Mouse (Mus musculus): ENCODE measurements at regions not wholly inside any gene's neighbourhood (a gene's known extent, or its start where the extent isn't known, plus 50 kb on each side); places are given as distances from the start of the nearest gene placed in this dataset.

DNA sequence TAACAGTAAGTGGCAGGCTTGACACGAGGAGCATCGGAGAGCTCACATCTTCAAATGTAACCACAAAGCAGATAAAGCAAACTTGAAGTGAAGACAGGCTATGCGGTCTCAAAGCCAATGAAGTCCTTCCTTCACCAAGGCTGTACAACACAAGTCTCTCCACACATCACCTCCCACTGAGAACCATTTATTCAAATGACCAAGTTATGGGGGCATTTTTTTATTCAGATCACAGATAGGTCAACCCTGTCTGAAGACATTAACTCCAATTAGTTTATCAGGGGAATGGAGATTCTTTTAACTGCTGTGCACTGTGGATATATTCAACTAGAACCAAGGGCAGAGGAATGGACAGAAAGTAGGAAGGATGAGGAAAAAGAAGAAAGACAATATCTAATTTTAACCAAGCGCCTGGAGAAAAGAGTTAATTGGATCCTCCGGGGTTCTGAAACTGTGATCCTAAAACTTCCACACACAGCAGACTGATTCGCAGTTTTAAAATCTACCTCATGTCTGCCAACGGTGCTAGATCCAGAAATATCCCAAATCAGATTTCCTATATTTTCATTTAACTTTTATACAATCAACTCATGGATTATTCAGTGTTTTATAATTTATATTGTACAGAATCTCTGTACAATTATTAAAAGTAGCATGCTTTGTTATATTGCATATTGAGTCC is 444.8 kb downstream of the Basp1 start:
- DNase-seq (ENCODE audit: low read depth) = no peak

DNA sequence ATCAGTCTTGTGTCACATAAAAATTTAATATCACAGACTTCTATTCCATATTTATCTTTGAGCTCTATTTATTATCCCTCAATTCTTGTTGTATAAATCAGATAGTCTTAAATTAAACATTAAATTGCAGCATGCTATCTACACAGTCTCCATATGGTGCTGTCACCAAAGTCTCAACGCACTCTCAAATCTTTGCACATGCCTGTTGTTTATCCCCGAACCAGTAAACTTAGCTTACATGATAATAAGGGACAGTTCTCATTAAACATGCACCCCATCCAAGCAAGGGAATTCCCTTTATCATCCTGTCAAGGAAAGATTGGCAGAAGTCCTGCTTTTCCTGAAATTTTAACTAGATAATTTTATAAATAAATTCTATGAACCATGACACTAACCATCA is 483.8 kb downstream of the Basp1 start:
- DNase-seq (ENCODE audit: low read depth) = no peak

DNA sequence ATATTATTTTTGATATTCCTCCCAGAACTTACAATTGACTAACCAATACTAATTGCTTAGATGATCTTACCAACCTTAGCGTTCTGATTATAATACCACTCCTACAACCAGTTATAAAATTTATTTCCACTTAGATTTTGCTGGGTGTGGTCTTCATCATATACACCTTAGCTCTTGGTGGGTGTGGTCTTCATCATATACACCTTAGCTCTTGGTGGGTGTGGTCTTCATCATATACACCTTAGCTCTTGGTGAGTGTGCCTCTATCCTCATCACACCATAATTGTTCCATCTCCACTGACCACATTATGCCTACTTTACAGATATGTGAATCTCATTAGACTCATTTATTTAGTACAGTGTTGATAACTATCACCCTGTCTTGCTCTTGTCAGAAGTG is 501.7 kb downstream of the Basp1 start:
- no peak for DNase-seq (ENCODE audit: low read depth)

DNA sequence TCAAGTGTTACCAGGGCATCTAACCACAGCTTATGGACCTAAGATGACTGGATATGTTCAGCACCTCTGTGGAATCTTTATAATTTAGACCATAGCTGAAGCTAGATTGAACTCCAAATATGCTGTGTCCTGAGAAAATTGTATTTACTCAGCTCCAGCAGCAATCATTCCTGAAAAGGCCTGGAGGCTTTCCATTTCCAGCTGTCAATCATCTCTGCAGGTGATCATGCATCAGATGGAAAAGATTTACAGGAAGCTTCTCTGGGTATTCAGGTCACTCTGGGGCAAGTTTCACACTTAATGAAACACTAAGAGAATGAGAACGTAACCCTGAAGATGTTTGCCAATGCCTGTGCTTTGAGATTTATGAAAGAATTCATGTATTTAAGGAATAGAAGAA is 502.1 kb downstream of the Basp1 start:
- no peak for DNase-seq (ENCODE audit: low read depth)

DNA sequence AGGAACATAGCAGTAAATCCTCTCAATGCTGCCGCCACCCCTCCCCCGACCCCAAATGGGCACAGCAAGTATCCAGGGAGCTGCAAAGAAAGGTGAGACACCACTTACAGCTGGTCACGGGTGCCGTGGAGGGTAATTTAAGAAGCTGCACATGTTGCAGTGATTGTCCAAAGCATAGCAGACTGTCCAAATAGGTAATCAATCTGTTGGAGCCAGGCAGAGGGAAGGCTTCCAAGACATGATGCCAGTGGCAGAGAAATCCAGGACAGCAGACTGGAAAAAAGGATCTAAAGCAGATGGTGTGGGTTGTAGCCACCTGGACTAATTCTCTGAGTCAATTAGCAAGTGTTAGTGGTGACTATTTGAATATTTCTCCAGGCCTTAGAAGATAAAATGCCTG is 506.6 kb downstream of the Basp1 start:
- DNase-seq (ENCODE audit: low read depth) = no peak

DNA sequence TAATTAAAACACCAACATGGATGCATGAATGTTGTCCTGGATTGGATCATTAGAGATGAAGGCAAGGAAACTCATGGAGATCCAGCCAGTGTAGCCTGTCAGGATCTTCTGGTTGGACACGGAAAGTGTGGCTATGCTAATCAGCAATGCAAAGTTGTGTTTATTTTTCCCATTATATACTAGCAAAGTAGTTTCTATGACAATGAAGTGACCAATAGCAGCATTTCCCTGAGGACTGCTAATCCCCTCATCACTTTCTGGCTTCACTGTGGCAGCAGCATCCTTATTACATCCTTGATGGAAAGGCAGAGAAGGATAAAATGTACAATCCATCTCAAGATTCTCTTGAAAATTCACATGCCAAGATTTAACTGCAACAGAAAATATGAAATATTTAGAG is 534.7 kb downstream of the Basp1 start:
- no peak for DNase-seq (ENCODE audit: low read depth)

DNA sequence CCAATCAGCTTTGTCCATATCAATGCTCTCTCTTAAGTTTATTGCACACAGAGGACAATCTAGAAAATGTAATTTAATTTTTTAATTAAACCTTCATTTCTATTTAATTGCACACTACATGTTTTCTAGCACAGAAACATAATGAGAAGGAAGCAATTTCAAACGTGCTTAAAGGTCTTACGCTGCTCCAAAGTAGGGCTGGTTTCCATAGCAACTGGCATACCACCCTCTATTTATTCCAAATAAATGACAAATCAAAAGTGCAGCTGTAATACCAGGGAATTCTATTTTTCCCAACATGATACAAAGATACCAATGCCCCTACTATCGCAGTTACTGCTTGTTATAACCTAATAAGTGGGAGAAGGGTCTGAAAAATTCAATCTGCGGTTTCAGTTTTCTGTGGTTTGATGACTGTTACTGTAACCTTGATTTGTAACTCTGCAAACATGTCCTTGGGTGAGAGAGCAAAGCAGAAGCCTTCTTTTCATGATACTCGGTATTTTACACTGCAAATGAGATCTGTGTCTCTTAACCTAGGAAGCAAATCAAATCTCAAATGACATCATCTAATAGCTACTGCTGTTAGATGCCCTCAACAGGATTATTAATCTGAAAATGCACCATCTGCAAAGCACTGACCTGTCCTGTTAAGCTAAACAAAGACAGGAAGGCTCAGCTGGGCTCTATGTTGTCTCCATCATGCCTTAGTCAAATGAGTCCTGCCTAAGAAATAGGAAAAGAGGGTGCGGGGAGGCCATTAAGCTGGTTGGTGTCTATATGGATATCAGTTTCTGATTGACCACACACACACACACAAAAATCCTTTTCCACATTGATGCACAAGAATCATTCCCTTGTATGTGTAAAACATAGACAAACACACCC is 535.6 kb downstream of the Basp1 start:
- DNase-seq (ENCODE audit: low read depth) = no peak

DNA sequence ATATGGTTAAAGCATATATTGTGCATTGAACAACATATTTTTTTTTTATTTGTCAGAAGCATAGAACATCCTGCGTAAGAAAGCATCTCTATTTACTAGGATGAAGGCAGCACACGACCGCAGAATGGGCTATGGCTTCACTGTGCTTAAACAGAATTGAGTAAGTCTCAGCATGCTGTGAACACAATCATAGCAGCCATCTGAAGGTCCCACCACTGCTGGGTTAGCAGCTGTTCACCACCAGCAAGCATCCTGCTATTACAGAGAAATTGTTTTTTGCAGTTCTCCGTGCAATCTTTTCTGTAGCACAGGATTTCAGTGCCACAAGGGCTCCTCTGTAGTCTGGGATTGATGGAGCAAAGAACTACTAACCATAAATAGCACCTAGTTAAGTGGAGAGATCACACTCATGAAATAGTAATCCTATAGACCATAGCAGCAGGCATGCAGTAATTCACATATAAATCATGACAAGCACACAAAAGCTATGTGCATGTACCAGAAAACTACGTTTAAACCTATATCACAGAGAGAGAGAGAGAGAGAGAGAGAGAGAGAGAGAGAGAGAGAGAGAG is 537.3 kb downstream of the Basp1 start:
- DNase-seq (ENCODE audit: low read depth) = no peak

DNA sequence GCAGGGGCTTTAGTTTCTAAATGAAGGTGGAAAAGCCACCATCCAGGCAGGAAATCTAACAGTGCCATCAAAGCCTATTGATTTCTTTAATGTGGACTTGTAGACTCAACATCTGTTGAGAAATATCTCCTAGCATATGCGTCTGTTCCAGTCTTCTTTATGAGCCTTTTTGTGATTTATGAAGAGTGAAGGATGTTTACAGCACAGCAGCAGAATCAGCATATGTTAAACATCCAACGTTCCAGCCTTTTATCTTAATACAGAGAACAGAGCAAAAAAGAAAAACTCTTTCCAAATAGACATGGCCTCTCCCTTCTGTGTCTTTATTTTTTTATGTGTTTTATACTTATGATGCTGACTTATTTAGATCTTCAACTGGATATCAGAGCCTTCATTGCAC is 573.3 kb downstream of the Basp1 start:
- DNase-seq (ENCODE audit: low read depth) = no peak

DNA sequence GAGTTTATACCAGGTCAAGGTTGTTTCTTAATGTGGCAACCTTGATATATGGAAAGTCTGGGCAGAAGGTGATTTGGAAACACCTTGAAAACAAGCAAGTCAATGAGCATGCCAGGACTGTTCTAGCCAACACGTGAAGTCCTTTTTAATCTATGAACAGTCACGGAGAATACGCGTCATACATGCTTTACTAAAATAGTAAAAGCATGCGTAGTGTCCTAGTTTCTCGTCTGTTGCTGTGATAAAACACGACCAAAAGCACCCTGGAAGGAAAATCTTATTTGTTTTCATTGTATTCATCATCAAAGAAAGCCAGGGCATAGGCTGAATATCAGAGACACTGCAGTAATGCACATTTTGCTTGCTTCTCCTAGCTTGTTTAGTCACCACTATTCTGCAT is 575.2 kb downstream of the Basp1 start:
- no peak for DNase-seq (ENCODE audit: low read depth)

DNA sequence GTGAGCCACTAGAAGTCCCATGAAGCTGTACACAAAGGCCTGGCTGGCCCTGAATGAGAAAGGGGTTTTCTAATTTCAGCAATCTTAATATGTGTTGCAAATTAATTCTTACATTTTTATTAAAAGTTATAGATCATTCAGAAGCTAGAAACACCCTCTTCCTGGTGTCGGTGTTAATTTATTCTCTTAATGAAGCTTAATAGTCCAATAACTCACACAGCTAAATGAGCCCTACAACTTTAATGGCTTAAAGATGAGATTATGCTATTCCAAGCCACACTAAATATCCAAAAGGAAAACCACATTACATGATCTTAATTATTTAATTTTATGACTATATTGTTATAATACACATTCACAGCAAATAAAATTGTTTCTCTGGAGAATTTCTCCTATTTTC is 585.7 kb downstream of the Basp1 start:
- no peak for DNase-seq (ENCODE audit: low read depth)

DNA sequence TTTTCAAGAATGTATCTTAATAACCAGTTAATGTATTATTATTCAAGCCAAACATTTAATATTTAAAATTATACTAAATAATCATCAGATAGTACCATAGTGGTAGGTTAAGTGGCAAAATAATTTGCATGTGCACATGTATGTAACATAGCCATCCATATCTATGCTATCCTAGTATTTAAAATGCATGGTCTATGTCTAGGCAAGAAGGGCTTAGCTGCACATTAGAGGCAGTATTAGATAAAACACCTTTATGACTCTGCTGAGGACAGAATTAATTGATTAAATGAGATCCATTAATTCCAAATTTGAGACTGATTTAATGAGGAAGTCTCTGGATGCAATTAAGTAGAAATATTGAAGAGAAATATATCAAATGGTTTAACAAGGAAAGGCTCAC is 586.3 kb downstream of the Basp1 start:
- DNase-seq (ENCODE audit: low read depth) = no peak

DNA sequence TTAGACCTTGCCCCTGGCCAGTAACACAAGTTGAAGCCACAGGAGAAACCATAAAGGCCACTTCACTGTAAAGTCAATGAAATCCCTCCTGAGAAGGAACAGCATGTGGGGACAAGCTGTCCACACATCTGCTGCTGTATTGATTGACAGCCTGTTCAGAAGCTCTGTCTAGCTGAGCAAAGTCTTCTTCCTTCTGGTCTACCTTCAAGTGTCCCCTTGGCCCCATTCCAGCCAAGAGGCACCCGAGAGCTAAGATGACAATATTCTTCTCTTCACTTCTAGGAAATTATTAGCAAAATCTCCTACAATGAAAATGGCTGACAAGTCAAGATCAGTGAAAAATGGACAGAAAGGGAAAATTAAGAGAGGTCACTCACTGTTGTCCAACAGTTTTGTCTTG is 616.7 kb downstream of the Basp1 start:
- DNase-seq (ENCODE audit: low read depth) = no peak

DNA sequence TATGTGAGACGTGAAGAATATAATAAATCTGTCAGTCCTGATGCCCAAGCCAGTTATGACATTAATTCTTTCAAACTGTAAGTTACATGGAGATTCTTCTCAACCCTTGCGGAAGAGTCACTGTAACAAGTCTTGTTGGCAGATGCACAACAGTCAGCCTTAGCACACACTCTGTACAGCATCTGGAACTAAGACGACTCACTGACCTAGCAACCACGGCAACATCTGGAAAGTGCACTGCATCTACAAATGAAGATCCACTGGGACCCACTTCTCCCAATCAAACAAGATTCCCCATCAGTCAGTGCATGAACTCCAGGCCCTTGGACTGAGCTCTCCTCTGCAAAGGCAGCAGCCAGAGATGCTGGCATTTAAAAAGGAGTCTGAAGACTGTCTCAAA is 620.2 kb downstream of the Basp1 start:
- DNase-seq (ENCODE audit: low read depth) = no peak

DNA sequence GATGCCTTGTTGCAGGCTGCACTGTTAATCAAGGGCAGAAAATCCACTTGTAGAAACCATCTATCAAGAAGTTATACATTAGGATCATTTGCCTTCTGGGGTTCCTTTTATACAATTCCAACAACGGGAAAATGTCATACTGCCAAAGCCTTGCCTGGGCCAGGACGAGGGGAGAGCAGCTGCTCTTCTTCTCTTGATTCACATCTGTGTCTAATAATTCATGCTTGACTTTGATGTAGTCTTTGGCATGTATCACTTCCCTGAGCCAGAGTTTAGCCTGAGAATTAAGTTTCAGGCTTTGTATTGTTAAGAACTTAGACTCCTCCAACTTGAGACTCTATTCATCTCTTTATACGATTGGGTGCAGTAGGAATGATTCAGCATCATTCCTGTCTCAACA is 627.2 kb downstream of the Basp1 start:
- no peak for DNase-seq (ENCODE audit: low read depth)

DNA sequence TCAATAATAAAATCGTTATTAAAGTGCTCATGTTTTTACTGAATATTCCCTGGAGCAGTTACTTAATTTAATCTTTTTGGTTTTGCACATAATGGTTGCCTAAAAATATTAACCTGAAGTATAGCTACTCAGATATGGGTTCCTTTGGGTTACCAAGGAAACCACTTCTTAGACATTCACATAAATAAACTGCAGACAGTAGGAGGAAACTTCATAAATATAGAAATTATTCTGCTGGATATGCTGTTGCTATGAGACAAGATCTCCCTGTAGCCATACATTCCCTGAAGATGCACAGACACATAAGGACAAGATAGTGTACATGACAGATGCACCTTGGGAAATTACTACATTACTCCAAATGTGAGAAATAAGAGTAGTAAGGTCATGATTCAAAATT is 635.3 kb downstream of the Basp1 start:
- DNase-seq (ENCODE audit: low read depth) = no peak

DNA sequence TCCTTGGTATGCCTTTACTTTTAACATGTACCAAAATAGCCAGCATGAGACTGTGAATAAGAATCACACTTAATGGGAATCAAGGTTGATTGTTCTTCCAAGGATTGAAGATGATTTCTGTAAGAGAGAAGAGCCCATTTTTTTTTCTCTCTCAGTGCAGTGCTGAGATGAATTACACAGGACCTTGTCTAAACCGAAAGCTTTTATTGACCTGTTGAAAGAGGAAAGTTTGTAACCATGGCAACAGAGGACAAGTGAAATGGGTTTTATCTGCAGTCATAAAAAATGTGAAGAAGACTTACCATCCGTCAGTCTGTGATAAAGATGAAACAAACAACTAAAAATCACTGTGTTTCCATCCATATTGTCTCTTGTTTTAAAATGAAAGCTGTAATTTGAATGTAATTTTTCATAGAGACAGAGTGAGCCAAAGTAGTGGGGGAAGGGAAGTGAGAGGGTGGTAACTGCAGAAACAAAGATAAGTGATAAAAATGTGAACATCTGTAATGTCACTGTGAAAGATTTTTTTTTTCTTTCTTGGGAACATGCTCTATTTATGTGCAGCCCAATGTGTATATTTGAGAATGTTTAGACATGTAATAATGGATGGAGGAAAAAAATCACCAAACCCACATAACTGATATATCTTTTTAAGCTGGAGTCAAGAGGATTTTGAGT is 661.9 kb downstream of the Basp1 start:
- DNase-seq (ENCODE audit: low read depth) = no peak

DNA sequence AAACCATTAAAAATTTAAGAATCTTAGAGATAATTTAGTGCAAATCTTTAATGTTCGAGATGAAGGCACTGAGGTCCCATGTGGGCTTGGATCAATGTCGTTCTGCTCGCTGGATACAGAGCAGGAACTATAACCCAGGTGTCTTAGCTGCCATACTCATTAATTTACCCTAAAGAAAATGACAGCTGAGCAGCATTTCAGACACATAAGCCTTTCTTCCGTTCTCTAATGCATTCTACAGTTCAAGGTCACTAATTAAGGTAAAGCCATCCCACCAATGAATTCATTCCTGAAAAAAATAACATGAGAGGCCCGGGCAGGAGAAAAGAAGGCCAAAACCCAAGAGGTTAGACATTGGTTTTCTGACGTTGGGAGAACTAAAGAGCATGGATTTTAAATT is 670.3 kb downstream of the Basp1 start:
- DNase-seq (ENCODE audit: low read depth) = no peak

DNA sequence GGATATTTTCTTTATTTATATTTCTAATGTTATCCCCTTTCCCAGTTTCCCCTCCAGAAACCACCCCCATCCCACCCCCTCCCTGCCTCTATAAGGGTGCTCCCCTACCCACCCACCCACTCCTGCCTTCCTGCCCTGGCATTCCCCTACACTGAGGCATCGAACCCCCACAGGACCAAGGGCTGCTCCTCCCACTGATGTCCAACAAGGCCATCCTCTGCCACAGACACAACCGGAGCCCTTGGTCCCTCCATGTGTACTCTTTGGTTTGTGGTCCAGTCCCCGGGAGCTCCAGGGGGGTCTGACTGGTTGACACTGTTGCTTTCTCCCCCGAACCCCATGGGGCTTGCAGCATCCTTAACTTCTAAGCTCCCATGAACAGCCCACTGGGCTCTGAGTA is 688.4 kb downstream of the Basp1 start:
- DNase-seq (ENCODE audit: low read depth) = no peak

DNA sequence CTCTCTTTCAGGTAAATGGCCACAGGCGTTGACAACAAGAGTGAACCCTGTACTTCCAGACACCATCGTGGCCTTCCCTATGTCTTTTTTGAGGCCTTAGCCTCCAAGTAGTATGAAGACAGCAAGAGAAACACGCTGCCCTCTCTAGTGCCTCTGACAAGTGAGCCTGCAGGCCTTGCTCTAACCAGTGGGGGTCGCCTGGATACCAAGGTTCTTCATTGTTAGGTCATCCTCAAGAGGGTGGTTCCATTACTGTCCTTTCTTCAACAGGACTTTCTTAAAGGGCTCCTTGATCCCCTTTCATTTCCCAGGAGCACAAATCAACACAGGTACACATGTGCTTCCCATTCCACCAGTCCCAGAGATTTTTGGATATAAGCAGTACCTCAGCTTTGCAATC is 688.9 kb downstream of the Basp1 start:
- no peak for DNase-seq (ENCODE audit: low read depth)

DNA sequence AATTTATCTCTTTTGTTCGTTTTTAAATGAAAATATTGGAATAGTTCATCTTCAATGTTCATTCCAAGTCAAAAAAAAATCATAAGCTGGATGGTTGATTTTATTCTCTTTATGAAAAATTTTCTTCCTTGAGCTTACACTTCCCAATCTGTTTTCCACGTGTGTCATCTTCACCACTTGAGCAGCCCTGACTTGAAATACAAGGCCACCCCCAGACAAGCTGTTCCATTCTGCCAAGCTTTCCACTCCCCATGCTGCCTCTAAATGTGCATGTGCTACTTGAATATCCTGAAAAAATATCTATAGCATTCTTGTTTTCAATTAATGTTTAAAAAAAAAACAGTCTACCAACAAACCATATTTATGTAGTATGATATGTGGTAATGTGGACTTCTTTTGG is 693.2 kb downstream of the Basp1 start:
- DNase-seq (ENCODE audit: low read depth) = no peak

DNA sequence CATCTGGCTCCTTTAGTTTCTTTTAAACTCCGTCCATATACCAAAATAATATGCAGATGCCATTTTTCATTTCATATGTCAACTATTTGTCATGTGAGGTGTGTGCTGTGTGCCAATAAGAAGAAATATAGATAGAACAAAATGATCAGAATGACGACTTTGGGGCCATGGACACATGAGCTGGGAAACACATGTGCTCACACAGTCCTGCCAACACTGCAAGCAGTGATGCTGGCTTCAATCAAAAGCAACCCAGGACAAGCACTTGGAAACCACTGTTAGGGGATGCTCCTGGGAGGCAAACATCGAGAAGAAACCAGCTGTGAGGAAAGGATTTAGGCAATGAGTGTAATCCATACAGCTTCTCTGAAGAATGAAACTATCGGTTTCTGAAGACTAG is 731.4 kb downstream of the Basp1 start:
- DNase-seq (ENCODE audit: low read depth) = no peak

DNA sequence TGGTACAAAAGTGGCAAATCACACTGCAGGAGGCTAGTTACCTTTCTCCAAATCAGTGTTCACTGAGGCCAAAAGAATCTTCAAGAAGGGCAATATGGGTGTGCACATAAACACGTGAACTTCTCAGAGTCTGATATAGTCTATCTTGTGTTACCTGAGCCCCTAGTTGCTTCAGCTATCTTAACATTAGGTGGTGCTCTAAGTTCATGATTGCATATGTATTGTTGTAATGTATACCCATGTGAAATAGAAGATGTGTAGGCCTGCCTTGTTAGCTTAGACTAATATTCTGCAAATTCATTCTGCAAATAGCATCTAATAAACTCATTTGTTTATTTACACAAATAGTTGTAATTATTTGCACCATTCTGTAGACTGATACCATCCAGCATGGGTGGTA is 764.6 kb downstream of the Basp1 start:
- DNase-seq (ENCODE audit: low read depth) = no peak

All from c-Kit-positive CD71-positive TER-119-negative erythroid progenitor cells, embryonic 14.5 days (primary cell).